Mouse (Mus musculus): ENCODE measurements around the gene Olfr533. TPM values are rescaled to one million over a fixed set of nuclear protein-coding genes. Genes with fewer than 3 reads are reported as not detected.
"Not testable (repeated sequence)": the region's sequence is repeated elsewhere in the genome, so short reads cannot be mapped to it uniquely, and the experiment has no call there.

Olfr533 gene
- polyA plus RNA-seq (2017; shearing (Covaris generic)) = under 1 TPM in 1 of 3 experiments, not detected in 2; 0.19 TPM

DNA sequence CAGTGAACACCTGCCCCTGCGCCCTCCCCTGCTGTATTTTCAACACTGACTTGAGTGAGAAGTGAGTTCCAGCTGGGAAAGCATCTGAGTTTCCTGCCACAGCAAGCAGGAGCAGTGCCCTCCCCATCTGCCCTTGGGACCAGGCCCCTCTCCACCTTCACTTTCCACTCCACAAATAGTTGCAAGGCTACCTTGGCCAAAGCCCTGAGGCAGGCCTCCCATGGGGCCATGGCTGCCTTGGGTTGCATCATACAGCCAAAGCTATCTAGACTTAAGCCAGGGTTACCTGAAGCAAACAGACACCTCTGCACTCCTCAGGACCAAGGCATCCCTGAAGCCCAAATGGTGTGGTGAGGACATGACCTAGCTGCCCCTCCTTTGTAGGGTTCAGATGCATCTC is at the start of gene Olfr533:
Olfr533 (plus strand) TSS at position 301 of the 400 bp plus-strand sequence.
- not testable (repeated sequence) for ATAC-seq

DNA sequence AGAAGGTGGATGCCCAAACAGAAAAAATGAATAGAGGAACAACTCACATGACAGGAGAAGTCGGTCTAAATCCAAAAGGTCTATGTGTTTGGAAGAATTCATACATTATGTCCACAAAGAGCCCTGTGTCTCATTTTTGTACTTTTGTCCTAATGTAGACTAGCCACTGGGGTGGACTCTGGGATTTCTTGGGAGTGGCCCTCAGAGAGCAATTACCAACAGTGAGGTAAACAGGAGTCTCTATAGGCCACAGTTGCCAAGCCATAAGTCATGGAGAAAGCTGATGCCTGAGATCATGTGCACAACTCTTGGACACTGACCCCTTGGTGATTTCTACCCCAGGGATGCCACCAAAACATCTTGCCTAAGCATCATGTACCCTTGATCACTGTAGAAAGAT is 41.6 kb upstream of the Olfr533 start, which contains the start of gene Olfr532:
Olfr532 (minus strand) TSS at position 101 of the 400 bp plus-strand sequence.
- ATAC-seq = no peak

- ATAC-seq = no peak
Observed at GRCm38 (mm10) chr7:140443141-140443540, 20.0 kb upstream of the Olfr533 start.

DNA sequence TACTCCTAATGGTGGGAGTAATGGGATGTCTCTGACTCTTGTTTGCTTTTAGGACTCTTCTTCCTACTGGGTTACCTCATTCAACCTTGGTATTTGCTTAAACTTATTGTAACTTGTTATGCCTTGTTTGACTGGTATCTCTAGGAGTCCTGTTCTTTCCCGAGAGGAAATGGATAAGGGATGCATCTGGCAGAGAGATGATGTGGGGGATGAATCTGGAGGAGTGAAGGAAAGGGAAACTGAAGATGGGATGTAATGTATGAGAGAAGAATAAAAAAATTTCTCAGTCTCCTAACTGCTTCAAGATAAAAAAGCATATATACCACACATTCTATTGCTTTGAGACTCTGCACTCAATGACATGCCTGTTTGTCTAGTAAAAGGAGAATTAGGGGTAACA is 14.7 kb downstream of the Olfr533 start:
- ATAC-seq = no peak

GRCm38 (mm10) chr7:140478733-140479132 is 15.6 kb downstream of the Olfr533 start:
- no peak for ATAC-seq

DNA sequence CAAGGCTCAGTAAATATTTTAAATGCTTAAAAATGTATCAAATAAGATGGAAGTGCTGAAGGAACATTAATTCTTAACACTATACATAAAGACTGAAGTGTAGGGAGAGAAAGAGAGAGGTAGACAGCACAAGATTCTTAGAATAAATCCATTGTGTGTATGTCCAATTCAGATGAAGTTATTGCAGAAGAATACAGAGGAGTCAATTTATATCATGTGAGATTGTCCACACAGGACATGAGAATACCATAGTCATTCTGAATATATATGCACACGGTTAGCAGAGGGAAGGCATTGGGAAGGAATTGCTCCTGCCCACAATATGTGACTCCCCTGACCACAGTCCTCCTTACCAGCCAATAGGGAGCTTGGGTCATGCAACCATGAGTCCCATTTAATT is 20.7 kb downstream of the Olfr533 start, which contains the start of gene Olfr535:
Olfr535 (plus strand) TSS at position 301 of the 400 bp plus-strand sequence.
- ATAC-seq = no peak

- no peak for ATAC-seq
Observed at GRCm38 (mm10) chr7:140488981-140489380, 25.8 kb downstream of the Olfr533 start.

GRCm38 (mm10) chr7:140494231-140494630 is 31.1 kb downstream of the Olfr533 start:
- ATAC-seq = no peak

GRCm38 (mm10) chr7:140494702-140495101 is 31.5 kb downstream of the Olfr533 start:
- ATAC-seq = no peak

- not testable (repeated sequence) for ATAC-seq
Observed at GRCm38 (mm10) chr7:140507346-140508021, 44.3 kb downstream of the Olfr533 start, which contains the start of gene Olfr536. Gene Olfr536 (minus strand): TSS chr7:140507396.

Other genes starting within 250 kb of the Olfr533 start
- gene Cd163l1, start 245.1 kb upstream of the Olfr533 start, polyA plus RNA-seq (2017; shearing (Covaris generic)) = under 1 TPM in 2 of 3 experiments, not detected in 1; 0.27 to 0.55 TPM
- gene 5830411N06Rik, start 216.1 kb upstream of the Olfr533 start, polyA plus RNA-seq (2017; shearing (Covaris generic)) = 1 to 10 TPM in 1 of 3 experiments, not detected in 2; 2.9 TPM
- gene Olfr525, start 142.5 kb upstream of the Olfr533 start, polyA plus RNA-seq (2017; shearing (Covaris generic)) = under 1 TPM; 0.25 to 0.54 (median 0.34) TPM
- gene Olfr527, start 129.4 kb upstream of the Olfr533 start, polyA plus RNA-seq (2017; shearing (Covaris generic)) = under 1 TPM in 2 of 3 experiments, not detected in 1; 0.23 to 0.35 TPM
- gene Olfr60, start 101.7 kb upstream of the Olfr533 start, polyA plus RNA-seq (2017; shearing (Covaris generic)) = 1 to 10 TPM in 2 of 3 experiments, under 1 TPM in 1; 0.42 to 1.2 (median 1.0) TPM
- gene Olfr530, start 87.0 kb upstream of the Olfr533 start, polyA plus RNA-seq (2017; shearing (Covaris generic)) = under 1 TPM in 1 of 3 experiments, not detected in 2; 0.20 TPM
- not detected for gene Olfr531, start 60.5 kb upstream of the Olfr533 start, polyA plus RNA-seq (2017; shearing (Covaris generic))
- not detected for gene Olfr532, start 41.7 kb upstream of the Olfr533 start, polyA plus RNA-seq (2017; shearing (Covaris generic))
- gene Olfr535, start 20.8 kb downstream of the Olfr533 start, polyA plus RNA-seq (2017; shearing (Covaris generic)) = not detected
- gene Olfr536, start 44.0 kb downstream of the Olfr533 start, polyA plus RNA-seq (2017; shearing (Covaris generic)) = not detected
- gene Olfr538, start 104.5 kb downstream of the Olfr533 start, polyA plus RNA-seq (2017; shearing (Covaris generic)) = not detected
- under 1 TPM in 1 of 3 experiments, not detected in 2; 0.08 TPM for gene Olfr46, start 137.9 kb downstream of the Olfr533 start, polyA plus RNA-seq (2017; shearing (Covaris generic))
- not detected for gene Olfr61, start 165.6 kb downstream of the Olfr533 start, polyA plus RNA-seq (2017; shearing (Covaris generic))
- not detected for gene Olfr53, start 183.1 kb downstream of the Olfr533 start, polyA plus RNA-seq (2017; shearing (Covaris generic))
- gene Olfr539, start 196.6 kb downstream of the Olfr533 start, polyA plus RNA-seq (2017; shearing (Covaris generic)) = under 1 TPM in 1 of 3 experiments, not detected in 2; 0.05 TPM
- gene Olfr45, start 218.6 kb downstream of the Olfr533 start, polyA plus RNA-seq (2017; shearing (Covaris generic)) = under 1 TPM in 1 of 3 experiments, not detected in 2; 0.05 TPM
- gene Olfr541, start 233.9 kb downstream of the Olfr533 start, polyA plus RNA-seq (2017; shearing (Covaris generic)) = not detected